Mouse (Mus musculus) CD4-positive, CD25-positive, alpha-beta regulatory T cell, adult 4 months (primary cell): ENCODE data around the gene Cd93. TPM values are rescaled to one million over a fixed set of nuclear protein-coding genes. Genes with fewer than 3 reads are reported as not detected.

Source experiments
- ATAC-seq: one replicate; pipeline ENCODE4 v1.8.0; 2017
- polyA plus RNA-seq, 2 experiments: library from polyadenylated mRNA; unstranded; fragments of 100-300 nt; shearing (Covaris generic); gene quantifications; one replicate each; pipeline ENCODE4 v1.2.1; 2017

Gene Cd93
- polyA plus RNA-seq, 2 experiments from 2014 or later: 0.13 TPM; not detected in 1

DNA sequence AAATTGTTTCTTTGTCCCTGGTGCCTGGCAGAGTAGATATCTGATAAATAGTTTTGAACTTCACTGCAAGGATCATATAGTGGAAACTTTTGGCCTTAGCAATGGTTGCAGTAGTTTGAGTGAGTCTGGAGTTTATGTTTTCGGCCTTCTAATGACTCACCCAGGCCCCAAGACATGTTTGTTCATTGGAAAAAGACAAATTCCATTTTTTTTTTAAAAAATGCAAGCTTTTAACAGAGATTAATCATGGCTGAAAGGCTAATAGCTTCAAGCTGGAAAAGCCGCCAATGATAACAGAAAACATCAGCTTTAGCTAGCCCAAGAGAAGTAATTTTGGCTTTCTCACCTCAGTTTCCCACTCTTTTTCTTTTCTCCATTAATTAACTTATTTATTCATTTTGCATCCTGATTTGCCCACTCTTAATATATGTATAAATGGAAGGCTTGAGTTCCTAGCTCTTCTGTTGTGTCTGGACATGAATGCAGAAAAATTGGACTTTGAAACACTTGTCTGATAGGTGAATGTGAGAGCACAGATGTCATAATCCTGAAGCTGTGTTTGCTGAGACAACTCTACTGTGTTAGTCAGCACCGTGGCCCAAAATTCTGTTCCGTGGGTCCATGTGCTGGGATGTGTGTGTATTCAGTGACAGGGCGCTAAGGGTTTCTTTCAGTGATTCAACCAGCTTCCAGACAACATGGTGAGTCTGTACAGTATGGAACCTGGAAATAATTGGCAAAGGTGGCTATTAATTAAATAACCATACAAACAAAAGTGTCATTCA is 44.3 kb downstream of the Cd93 start:
- no peak for ATAC-seq

DNA sequence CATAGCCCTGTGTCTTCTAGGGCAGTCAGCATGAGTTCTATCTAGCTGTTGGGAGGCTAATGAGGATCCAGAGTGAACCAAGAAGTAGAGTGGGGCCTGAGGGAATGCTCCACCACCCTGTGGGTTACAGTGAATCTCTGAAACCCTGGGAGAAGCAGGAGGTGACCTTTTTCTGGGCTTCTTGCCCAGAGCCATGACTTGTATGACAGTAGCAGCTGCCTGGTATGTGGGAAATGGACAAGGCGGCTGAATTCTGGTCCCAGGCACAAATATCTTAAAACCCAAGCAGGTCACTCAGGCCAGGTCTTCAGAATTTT is 45.6 kb downstream of the Cd93 start:
- ATAC-seq: no peak

DNA sequence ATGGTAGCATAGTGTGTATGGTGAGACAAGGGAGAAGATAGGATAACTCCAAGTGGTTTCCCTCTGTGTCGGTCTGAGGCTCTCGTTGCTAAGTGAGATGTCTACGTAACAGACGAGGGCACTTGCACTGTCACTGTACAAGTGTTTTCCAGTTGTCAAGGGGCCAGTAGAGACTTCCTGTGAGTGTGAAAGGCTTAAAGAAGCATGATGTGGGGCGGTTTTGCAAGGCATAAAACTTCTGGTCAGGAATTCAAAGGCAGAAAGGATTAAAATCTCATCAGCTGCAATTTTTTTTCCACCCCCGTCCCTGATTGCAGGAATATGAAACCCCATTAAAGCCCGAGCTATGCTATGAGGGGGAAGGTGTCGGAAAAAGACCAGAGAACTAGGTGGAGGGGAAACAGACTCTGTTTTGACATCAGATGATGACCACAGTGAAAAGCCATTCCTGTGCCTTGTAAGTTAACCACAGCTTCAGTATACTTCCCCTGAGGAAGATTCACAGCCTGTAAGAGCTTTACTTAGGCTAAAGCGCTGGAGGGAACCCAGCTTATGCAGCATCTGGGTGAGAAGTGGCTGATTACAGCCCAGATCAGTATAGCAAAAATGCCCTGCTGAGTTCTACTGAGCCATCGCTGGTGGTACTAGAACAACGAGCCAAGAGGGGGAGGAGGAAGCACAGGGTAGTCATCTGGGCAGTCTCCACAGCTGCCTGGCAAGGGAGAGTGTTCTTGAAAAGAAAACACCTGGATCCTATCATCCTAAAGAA is 46.2 kb downstream of the Cd93 start:
- no peak for ATAC-seq

DNA sequence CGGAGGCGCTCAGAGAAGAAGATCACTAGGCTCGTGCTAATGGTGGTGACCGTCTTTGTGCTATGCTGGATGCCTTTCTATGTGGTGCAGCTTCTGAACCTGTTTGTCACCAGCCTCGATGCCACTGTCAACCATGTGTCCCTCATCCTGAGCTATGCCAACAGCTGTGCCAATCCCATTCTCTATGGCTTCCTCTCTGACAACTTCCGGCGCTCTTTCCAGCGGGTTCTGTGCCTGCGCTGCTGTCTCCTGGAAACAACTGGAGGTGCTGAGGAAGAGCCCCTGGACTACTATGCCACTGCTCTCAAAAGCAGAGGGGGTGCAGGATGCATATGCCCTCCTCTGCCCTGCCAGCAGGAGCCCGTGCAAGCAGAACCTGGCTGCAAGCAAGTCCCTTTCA is 47.2 kb downstream of the Cd93 start:
- ATAC-seq: no peak

DNA sequence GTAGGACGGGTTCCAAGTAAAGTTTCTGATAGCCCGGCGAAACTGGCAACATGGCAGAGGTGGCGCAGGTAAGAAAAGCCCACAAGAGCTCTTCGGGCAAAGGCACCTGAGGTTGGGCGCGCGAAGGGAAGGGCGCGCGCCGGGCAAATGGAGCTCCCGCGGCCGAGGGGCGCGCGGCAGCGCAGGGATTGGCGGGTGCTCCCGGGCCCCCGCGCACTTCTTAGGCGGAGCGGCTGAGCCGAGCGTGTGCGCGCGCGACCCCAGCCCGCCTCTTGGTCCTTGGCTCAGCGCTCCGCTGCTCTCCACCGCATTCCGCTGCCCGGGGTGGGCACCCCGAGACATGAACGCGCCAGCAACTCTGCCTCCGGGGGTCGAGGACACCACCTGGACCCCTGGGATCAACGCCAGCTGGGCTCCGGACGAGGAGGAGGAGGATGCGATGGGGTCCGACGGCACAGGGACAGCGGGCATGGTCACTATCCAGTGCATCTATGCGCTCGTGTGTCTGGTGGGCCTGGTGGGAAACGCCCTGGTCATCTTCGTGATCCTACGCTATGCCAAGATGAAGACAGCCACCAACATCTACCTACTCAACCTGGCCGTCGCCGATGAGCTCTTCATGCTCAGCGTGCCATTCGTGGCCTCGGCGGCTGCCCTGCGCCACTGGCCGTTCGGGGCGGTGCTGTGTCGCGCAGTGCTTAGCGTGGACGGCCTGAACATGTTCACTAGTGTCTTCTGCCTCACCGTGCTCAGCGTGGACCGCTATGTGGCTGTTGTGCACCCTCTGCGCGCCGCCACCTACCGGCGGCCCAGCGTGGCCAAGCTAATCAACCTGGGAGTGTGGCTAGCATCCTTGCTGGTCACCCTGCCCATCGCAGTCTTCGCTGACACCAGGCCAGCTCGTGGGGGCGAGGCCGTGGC is 48.0 kb downstream of the Cd93 start, which contains the start of gene Sstr4:
Gene Sstr4 (plus strand): TSS at position 214 of the 921 bp plus-strand sequence.
- ATAC-seq: no peak

DNA sequence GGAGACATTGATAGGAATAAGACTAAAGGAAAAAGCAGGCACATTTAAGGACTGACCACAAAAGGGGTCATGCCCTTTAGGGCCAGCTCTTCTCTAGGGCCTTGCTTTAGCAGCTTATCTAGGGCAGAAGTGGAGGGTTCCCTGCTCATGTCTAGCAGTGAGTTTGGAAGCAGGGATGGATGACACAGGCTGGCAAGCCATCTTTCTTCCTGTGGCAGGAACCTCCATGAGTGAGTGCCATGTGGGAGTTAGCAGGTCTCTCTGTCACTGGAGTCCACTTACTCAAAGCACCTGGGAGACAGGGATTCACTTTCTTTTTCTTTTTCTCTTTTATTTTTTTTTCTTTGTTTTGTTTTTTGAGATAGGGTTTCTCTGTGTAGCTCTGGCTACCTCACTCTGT is 49.5 kb downstream of the Cd93 start:
- no peak for ATAC-seq

DNA sequence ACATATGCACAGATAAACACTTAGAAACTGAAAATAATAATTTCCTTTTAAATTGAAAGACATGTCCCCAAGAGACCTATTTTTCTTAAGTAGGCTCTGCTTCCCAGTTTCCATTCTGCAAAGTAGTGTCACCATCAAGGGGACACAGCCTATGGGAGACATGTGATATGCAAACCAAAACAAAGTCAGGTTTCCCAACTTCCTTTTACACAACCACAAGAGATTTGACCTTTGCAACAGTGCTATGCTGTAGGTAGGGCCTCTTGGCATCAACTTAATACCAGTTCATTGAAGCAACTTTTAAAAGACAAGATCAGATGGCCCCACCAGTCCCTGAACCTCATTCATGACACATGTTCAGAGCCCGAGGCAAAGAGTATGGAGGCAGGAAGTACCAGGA is 50.2 kb downstream of the Cd93 start:
- ATAC-seq: no peak

DNA sequence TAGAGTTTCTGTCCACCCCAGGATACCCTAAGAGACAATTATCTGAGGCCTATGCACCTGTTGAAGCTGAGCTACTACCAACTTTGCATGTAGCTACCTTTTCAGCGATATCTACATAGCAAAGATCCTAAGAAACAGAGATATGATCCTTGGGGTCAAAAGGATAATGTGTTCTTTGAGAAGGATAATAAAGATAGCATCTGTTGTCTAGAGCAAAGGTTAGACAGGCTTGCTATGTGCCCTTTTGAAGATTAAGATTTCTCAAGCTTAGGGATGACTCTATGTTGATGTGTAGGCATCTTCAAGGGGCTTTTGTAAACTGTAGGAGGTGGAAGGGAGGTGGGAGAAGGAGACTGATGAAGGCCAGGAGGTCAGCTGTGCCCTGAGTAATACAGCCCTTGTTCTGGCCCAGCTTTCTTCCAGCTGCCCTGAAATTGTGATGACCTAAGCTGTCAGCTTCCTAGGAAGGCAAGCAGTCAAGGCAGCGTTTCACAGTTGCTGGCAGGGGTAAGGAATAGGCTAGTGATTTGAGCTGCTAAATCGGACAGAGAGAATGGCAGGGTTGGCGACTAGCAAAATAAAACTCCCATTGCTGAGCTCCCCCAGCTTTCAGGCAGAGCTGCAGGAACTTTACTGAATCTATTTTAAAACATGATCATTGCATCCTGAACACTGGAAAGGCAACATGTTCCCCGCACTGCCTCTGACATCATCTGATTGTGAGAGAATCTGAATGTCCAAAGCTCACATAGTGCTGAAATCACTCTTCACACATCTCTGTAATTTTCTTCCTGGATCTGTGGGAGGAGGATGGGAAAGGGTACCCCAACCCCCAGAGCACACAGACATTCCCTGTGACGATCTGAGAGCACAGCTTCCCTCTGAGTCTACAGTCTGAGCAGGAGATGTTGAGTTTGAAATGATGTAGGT is 55.4 kb downstream of the Cd93 start:
- ATAC-seq: no peak

DNA sequence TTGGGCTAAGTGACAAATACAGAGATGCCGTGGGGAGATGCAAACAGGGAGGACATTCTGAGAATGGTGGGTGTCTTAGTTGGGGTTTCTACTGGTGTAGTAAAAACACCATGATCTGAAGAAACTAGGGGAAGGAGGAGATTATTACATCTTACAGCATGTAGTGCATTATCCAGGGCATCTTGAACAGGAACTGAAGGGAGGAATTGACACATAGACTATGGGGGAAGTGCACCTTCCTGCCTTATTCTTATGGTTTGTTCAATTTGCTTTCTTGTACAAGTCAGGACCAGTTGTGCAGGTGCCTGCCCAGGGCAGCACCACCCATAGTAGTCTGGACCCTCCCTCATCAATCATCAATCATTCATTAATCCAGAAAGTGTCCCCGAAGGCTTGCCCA is 56.4 kb downstream of the Cd93 start:
- ATAC-seq: no peak

Other genes with a start within 250 kb of the Cd93 start
- not detected for gene Sstr4, start 48.2 kb downstream of the Cd93 start, polyA plus RNA-seq
- under 1 TPM in 1 of 2 experiments, not detected in 1; 0.08 TPM for gene Thbd, start 35.4 kb downstream of the Cd93 start, polyA plus RNA-seq
- 10 to 100 TPM; 41.1 to 61.1 TPM for gene Nxt1, start 229.0 kb upstream of the Cd93 start, polyA plus RNA-seq
- 10 to 100 TPM; 17.0 to 19.0 TPM for gene Gzf1, start 237.5 kb upstream of the Cd93 start, polyA plus RNA-seq